Mouse (Mus musculus) cortical plate, adult 2 months (tissue): ENCODE data around the gene 1700001O22Rik. TPM values are rescaled to one million over a fixed set of nuclear protein-coding genes. Genes with fewer than 3 reads are reported as not detected.
A peak's percentile ranks its signal among the peaks of the same experiment; 100 is the strongest.

Source experiments
- H3K27ac ChIP-seq: fragments of 200-500 bp; 2 replicates; pipeline ENCODE4 v1.5.1; 2012; ENCODE audit warnings: low read length, control low read depth, inconsistent platforms; ENCODE audit not compliant: insufficient read depth
- H3K4me1 ChIP-seq: fragments of 200-500 bp; 2 replicates; pipeline ENCODE4 v1.6.1; 2011; ENCODE audit warnings: low read length; ENCODE audit not compliant: control insufficient read depth, insufficient read depth
- H3K4me3 ChIP-seq: fragments of 200-500 bp; 2 replicates; pipeline ENCODE4 v1.5.1; 2011; ENCODE audit warnings: mild to moderate bottlenecking, low read length, control low read depth; ENCODE audit not compliant: insufficient read depth
- CTCF ChIP-seq: fragments of 200-500 bp; IDR thresholded peaks from 2 replicates; pipeline ENCODE4 v1.5.1; 2011; ENCODE audit warnings: mild to moderate bottlenecking, control low read depth, low read length; ENCODE audit not compliant: insufficient read depth; ENCODE audit errors: extremely low read depth
- POLR2A ChIP-seq: fragments of 200-500 bp; IDR thresholded peaks from 2 replicates; pipeline ENCODE4 v1.6.1; 2011; ENCODE audit warnings: mild to moderate bottlenecking, low read length, control low read depth; ENCODE audit not compliant: insufficient read depth; ENCODE audit errors: extremely low read depth
- polyA plus RNA-seq: library from polyadenylated mRNA; depleted of rRNA; stranded (reverse); fragments of >200 nt; gene quantifications from 2 replicates; pipeline ENCODE4 v1.2.3, GENCODE M21; 2012

1700001O22Rik gene
- polyA plus RNA-seq, 1 experiment: 13.5 TPM

- Histone ChIP-seq H3K4me3 (peak overlapping the region; percentile 45), H3K27ac (0 out of 2 replicates have a peak overlapping the region, but pooled peaks have one; percentile 21), H3K4me1 (no peaks in the 10 kb centered on the region; the same call in 1 of the 2 replicates)
- TF ChIP-seq CTCF (no peak), POLR2A (no peak)
Observed at GRCm38 (mm10) chr2:30801067-30801852, 2.2 kb downstream of the 1700001O22Rik start.

- TF ChIP-seq CTCF: no peak
- TF ChIP-seq POLR2A: no peak
- peak overlapping the region; percentile 45 for H3K4me3 ChIP-seq
- H3K27ac ChIP-seq: no peak overlapping the region
- H3K4me1 ChIP-seq: no peaks in the 10 kb centered on the region; the same call in 1 of the 2 replicates
Observed at GRCm38 (mm10) chr2:30800671-30801066, 2.8 kb downstream of the 1700001O22Rik start.

GRCm38 (mm10) chr2:30799456-30799855 lies 4.0 kb downstream of the 1700001O22Rik start:
- no peak overlapping the region for H3K4me3 ChIP-seq
- H3K4me1 ChIP-seq: no peaks in the 10 kb centered on the region; the same call in 1 of the 2 replicates
- no peak for TF ChIP-seq CTCF
- no peak for TF ChIP-seq POLR2A
- H3K27ac ChIP-seq: no peak overlapping the region

- H3K4me3 ChIP-seq: no peak overlapping the region
- H3K27ac ChIP-seq: no peak overlapping the region
Observed at GRCm38 (mm10) chr2:30796382-30796781, 7.1 kb downstream of the 1700001O22Rik start.

GRCm38 (mm10) chr2:30795889-30796275 lies 7.6 kb downstream of the 1700001O22Rik start:
- H3K4me3 ChIP-seq: no peak overlapping the region
- H3K4me1 ChIP-seq: no peaks in the 10 kb centered on the region; the same call in 1 of the 2 replicates
- H3K27ac ChIP-seq: no peak overlapping the region
- TF ChIP-seq CTCF (no peak), POLR2A (no peak)

More at GRCm38 (mm10) chr2:30796382-30796781, 7.1 kb downstream of the 1700001O22Rik start:
- no peaks in the 10 kb centered on the region; the same call in 1 of the 2 replicates for H3K4me1 ChIP-seq
- TF ChIP-seq POLR2A: peak; percentile 71
- TF ChIP-seq CTCF: no peak

GRCm38 (mm10) chr2:30795271-30795888 lies 8.1 kb downstream of the 1700001O22Rik start:
- Histone ChIP-seq H3K4me1 (no peaks in the 10 kb centered on the region; the same call in 1 of the 2 replicates), H3K4me3 (no peak overlapping the region), H3K27ac (no peak overlapping the region)
- TF ChIP-seq POLR2A: no peak
- no peak for TF ChIP-seq CTCF

GRCm38 (mm10) chr2:30794179-30795108 lies 9.0 kb downstream of the 1700001O22Rik start:
- TF ChIP-seq CTCF: peak; percentile 89
- TF ChIP-seq POLR2A: no peak
- Histone ChIP-seq H3K4me1 (no peaks in the 10 kb centered on the region; the same call in 1 of the 2 replicates), H3K4me3 (peak overlapping the region; percentile 37), H3K27ac (peak overlapping the region; percentile 30; the same call in 1 of the 2 replicates)

- no peak overlapping the region for H3K27ac ChIP-seq
- H3K4me1 ChIP-seq: no peaks in the 10 kb centered on the region
- TF ChIP-seq POLR2A (no peak), CTCF (no peak)
- no peak overlapping the region for H3K4me3 ChIP-seq
Observed at GRCm38 (mm10) chr2:30792061-30792460, 11.4 kb downstream of the 1700001O22Rik start.

- Histone ChIP-seq H3K4me3 (no peak overlapping the region), H3K4me1 (no peaks in the 10 kb centered on the region), H3K27ac (no peak overlapping the region)
- no peak for TF ChIP-seq POLR2A
- TF ChIP-seq CTCF: no peak
Observed at GRCm38 (mm10) chr2:30787466-30787865, 16.0 kb downstream of the 1700001O22Rik start.
